Mouse (Mus musculus) left cerebral cortex, postnatal 10 days (tissue): Measurements from ENCODE around the gene Itpkb. TPM values are rescaled to one million over a fixed set of nuclear protein-coding genes. Genes with fewer than 3 reads are reported as not detected.
A peak's percentile ranks its signal among the peaks of the same experiment; 100 is the strongest.

Source experiments
- DNase-seq, 2 experiments: peaks; one replicate each; pipeline ENCODE4 v3.0.0; 2021 to 2022; ENCODE audit warnings: low spot score in 2 of 2, mixed read lengths in 1 of 2; ENCODE audit errors: extremely low spot score in 1 of 2
- intact Hi-C: fragments of 180-260 bp; cut with DNase I; formaldehyde crosslinking; loops from one replicate; pipeline ENCODE4 v1.15.1; 2025
- total RNA-seq, 2 experiments: library from RNA; stranded (reverse); gene quantifications; 2 replicates each; pipeline ENCODE4 v1.2.3; 2021

The Itpkb gene
- total RNA-seq, 2 experiments from 2014 or later = 11.6 to 12.9 TPM

GRCm38 (mm10) chr1:180462396-180462795, 132.1 kb downstream of the Itpkb start:
- intact Hi-C loops = no loop called here
- peak in 1 of 2 experiments; percentile 34 for DNase-seq

GRCm38 (mm10) chr1:180462983-180463475, 132.7 kb downstream of the Itpkb start:
- no peak for DNase-seq
- intact Hi-C loops = no loop called here

GRCm38 (mm10) chr1:180464357-180464756, 134.1 kb downstream of the Itpkb start:
- DNase-seq = no peak
- intact Hi-C loops = no loop called here

GRCm38 (mm10) chr1:180465620-180466019, 135.3 kb downstream of the Itpkb start:
- intact Hi-C loops = no loop called here
- DNase-seq = peak in 1 of 2 experiments; percentile 33

GRCm38 (mm10) chr1:180468004-180468403, 137.7 kb downstream of the Itpkb start:
- intact Hi-C loops = no loop called here
- DNase-seq = no peak

- DNase-seq = no peak
- intact Hi-C loops = no loop called here
Measured at GRCm38 (mm10) chr1:180473566-180473965, 143.3 kb downstream of the Itpkb start.

Other genes with a start within 250 kb of the Itpkb start
- 10 to 100 TPM; 22.7 to 25.8 TPM for gene Coq8a, start 130.9 kb upstream of the Itpkb start, total RNA-seq
- 10 to 100 TPM; 21.3 to 21.5 TPM for gene Psen2, start 67.0 kb upstream of the Itpkb start, total RNA-seq
- gene Stum, start 153.0 kb downstream of the Itpkb start, total RNA-seq = 100 to 1,000 TPM; 131 to 139 TPM
- gene Parp1, start 238.4 kb downstream of the Itpkb start, total RNA-seq = 100 to 1,000 TPM; 102 to 104 TPM